Mouse (Mus musculus) yolk sac, embryonic 10.5 days (tissue): ENCODE data around the gene Dis3l.
"Not testable (repeated sequence)": the region's sequence is repeated elsewhere in the genome, so short reads cannot be mapped to it uniquely, and the experiment has no call there.

Experiments
- DNase-seq: peaks from one replicate; pipeline ENCODE4 v3.0.0-alpha.2; 2017; ENCODE audit warnings: low spot score

The Dis3l gene

DNA sequence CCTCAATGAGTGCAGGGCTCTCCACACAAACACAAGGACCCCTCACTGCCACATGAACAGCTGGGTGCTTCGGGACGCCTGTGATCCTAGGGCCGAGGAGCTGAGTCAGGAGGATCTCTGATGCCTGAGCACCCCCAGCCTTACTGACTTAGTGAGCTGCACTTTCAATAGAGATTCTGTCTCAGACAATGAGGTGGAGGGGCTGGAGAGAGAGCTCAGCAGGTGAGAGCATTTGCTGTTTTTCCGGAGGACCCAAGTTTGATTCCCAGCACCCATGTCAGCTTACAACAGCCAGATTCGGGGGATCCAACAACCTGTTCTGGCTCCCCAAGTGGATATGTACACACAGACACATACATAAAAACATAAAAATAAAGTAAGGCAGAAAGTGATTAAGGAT, 24.1 kb downstream of the Dis3l start:
- no peak for DNase-seq

DNA sequence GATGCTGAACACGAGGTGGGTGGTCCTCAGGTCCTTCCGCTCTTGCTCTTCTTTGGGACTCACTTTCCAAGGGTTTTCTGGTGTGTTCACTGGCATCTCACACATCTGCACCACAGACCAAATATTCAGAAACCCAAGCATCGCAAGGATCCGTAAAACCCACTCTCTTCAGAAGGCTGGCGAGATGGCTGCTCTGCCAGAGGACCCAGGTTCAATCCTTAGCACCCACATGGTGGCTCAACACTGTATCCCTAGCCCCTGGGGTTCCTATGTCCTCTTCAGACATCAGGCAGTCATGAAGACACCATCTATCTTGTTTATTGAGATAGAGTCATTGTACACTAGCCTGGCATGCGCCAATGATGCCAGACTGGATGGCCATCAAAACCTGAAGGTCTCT, 26.4 kb downstream of the Dis3l start:
- no peak for DNase-seq

DNA sequence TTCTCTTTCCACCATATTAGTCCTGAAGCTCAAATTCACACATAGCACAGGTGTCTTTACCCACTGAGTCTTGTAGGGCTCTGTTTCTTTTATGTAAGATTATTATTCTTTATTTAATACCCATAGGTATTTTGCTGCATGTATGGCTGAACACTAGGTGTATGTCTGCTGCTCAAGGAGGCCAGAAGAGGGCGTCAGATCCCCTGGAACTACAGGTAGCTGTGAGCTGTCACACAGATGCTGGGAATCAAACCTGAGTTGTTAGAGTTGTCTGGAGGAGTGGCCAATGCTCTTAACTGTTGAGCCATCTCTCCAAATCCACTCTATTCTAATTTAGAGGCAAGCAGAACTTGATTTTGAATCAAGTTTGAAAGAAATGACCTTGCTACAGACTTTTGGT, 29.0 kb downstream of the Dis3l start:
- DNase-seq, result no peak

- no peak for DNase-seq
These were observed 29.9 kb downstream of the Dis3l start for GRCm38 (mm10) chr9:64310996-64311785.

GRCm38 (mm10) chr9:64306476-64307312, 34.4 kb downstream of the Dis3l start:
- no peak for DNase-seq

- DNase-seq, result not testable (repeated sequence)
These were observed 38.0 kb downstream of the Dis3l start for GRCm38 (mm10) chr9:64303086-64303485.

DNA sequence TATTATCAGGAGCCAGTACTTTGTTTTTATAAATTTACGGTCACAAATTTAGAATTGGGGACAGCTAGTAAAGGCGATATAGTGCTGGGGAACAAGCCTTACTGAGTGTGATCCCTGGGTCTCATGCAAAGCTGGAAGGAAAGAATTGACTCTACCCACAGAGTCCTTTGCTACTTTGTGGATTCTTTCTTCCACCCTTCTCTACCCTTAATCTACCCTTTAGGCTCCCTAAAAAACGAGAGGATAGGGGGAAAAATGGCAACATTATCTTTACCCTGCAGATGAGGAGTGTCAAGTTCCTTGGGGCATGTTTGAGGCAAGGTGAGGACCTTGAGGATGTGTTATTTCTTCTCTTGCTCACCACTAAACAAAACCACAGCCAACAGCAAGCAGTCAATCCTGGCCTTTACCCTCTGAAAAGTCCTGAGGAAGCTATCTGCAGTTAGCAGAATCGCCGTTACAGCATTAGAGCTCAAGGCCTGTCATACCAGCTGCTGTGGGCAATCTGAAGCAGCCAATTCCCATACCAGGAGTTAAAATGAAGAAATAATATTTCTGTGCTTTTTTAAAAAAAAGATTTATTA, 58.6 kb downstream of the Dis3l start:
- peak; percentile 25 for DNase-seq

- no peak for DNase-seq
These were observed 59.3 kb downstream of the Dis3l start for GRCm38 (mm10) chr9:64281781-64282178.

GRCm38 (mm10) chr9:64281105-64281780, 59.8 kb downstream of the Dis3l start, which contains the start of gene Tipin:
TSS of gene Tipin (plus strand) at chr9:64281581.
- DNase-seq, result peak; percentile 95

DNA sequence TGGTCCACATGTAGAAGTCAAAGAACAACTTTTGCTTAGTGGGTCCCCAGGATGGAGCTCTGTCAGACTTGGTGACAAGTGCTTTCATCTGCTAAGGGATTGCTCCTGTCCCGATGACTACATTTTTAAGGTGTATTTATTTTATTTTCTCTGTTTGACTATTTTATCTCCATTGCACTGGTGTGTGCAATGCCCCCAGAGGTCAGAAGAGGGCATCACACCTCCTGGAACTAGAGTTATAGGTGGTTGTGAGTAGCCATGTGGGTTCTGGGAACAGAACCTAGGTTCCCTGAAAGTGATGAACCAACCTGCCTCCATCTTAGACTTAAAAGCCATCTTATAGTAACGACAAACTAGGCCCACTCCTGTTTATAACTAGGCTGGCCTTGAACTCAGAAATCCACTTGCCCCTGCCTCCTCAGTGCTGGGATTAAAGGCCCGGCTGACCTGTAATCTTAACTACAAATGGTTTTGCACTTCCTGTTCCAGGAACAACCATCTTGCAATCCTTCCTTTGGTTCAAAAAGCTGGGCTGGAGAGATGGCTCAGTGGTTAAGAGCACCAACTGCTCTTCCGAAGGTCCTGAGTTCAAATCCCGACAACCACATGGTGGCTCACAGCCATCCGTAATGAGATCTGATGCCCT, 62.3 kb downstream of the Dis3l start:
- no peak for DNase-seq

DNA sequence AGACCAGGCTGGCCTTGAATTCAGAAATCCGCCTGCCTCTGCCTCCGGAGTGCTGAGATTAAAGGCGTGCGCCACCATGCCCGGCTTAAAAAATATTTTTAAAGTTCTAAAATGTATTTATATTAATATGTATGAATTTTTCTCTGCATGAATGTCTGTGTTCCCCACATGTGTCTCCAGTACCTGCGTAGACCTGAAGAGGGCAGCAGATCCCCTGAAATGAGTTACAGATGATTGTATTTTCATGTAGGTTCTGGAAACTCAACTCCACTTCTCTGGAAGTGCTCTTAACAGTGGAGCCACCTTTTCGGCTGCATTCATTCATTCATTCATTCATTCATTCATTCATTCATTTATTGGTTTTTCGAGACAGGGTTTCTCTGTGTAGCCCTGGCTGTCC, 63.4 kb downstream of the Dis3l start:
- peak; percentile 44 for DNase-seq

DNA sequence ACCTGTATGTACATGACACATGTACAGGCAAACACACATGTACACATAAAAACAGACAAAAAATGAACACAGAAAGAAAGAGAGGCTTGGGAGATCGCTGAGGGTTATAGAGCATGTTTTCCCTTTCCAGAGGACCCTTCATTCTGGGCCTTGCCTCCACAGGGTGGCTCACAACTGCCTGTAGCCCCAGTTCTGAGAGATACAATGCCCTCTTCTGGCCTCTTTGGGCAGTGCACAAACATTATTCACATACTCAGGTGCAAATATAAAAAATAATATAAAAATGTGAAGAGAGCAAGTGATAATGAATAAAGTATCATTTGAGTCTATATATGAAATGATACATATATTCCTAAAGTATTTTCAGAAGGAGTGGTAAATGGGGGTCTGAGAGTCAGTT, 66.2 kb downstream of the Dis3l start:
- no peak for DNase-seq

DNA sequence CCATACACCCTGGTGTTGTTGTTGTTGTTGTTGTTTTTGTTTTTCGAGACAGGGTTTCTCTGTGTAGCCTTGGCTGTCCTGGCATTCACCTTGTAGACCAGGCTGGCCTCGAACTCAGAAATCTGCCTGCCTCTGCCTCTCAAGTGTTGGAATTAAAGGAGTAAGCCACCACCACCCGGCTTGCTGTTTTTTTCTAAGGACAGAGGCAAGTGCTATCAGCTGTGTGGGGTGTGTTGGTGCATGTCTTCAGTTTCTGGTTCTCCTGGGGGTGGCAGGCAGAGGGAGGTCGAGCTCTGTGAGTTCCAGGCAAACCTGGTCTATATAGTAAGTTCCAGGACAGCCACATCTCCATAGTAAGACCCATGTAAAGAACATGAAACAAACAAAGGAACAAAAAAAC, 66.8 kb downstream of the Dis3l start:
- DNase-seq, result no peak

DNA sequence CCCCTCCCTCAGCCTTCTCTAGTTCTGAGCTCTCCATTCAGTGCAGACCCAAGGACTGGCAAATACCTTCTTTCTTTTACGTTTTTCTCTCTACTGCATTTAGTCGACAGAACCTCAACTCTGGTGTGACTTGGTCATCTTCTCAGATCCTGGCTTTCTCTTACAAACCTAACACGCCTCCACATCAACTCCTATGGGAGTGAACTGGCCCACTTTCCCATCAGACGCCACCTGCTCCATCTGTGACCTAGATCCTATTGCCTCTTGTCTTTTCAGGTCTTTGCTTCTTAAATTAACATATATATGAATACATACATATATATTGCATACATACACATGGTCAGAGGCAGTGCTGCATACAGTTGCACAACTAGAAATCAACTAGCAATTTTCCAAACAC, 67.3 kb downstream of the Dis3l start:
- DNase-seq, result no peak

GRCm38 (mm10) chr9:64272611-64273010, 68.5 kb downstream of the Dis3l start:
- peak; percentile 25 for DNase-seq

- DNase-seq, result no peak
These were observed 69.8 kb downstream of the Dis3l start for GRCm38 (mm10) chr9:64271249-64271648.

DNA sequence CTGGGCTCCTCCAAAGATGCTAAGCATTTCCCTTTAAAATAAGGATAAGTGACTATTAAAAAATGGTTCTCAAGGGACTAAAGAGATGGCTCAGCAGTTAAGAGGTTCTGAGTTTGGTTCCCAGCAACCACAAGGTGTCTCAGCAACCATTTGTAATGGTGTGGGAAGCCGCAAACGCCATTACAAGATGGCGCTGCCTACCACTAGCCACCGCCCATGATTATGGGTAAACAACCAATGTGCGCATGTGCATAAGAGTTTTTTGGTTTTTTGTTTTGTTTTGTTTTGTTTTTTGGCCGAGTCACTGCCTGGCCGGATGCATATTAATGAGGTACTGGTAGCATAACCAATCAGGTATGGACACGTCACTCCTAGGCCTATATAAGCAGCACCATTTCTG, 72.3 kb downstream of the Dis3l start:
- DNase-seq, result not testable (repeated sequence)

DNA sequence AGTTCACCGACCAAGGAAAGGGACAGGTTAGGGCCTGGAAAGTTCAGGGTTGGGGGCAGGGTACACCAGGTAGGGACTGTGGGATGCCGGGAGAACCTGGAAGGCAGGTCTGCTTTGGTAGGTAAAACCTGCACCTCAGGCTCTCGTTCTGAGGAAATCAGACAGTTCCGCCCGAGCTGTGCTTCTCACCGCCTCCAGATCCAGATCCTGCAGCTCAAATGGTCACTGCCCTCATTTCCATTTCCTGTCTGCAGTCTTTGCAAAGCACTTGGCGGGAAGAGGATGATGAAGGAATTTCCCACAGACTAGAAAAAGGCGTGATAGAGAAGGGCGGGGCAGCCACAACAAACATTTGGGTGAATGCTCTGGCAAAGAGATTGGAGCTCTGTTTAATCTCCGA, 72.9 kb downstream of the Dis3l start:
- no peak for DNase-seq

DNA sequence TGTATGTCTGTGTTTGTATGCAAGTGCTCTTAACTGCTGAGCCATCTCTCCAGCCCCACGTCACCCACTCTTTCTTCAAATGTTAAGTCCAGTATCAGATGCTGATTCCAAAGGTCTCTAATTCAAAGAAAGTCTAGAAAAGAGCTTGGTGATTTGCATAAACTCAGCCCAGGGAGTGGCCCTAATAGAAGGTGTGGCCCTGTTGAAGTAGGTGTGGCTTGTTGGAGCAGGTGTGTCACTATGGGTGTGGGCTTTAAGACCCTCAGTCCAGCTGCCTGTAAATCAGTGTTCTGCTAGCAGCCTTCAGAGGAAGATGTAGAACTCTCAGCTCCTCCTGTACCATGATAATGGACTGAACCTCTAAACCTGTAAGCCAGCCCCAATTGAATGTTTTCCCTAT, 73.9 kb downstream of the Dis3l start:
- DNase-seq, result no peak

DNA sequence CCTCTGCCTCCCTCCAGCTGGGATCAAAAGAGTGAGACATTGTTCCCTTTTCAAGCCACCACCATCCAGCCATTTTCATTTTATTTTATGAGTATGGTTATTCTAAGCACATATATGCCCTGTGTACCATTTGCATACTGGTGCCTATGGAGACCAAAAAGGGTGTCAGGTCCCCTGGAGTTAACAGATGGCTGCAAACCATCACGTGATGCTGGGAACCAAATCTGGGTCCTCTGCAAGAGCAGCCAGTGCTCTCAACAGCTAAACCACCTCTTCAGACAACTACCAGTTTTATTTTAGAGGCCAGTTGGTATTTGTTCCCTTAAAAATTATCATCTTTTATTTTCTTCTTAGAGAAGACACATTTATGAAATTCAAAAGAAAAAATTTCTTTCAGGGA, 76.3 kb downstream of the Dis3l start:
- DNase-seq, result no peak

DNA sequence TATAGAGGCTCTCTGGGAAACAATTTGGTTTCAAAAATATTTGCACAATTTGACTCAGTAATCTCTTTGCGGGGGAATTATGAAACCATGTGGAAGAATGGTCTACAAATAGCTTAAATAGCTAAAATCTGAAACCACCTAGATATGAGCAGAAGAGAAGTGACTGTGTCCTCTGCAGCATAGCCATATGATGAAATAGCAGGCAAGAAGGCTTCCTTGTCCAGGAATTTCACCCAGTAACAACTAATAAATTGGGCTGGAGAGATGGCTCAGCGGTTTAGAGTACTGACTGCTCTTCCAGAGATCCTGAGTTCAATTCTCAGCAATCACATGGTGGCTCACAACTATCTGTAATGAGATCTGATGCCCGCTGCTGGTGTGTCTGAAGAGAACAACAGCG, 80.1 kb downstream of the Dis3l start:
- DNase-seq, result no peak

GRCm38 (mm10) chr9:64259906-64260305, 81.2 kb downstream of the Dis3l start:
- no peak for DNase-seq
